Mouse (Mus musculus) embryonic facial prominence, embryonic 15.5 days (tissue): Measurements from ENCODE around the gene Ldlrad3. TPM values are rescaled to one million over a fixed set of nuclear protein-coding genes. Genes with fewer than 3 reads are reported as not detected.
A peak's percentile ranks its signal among the peaks of the same experiment; 100 is the strongest.

Source experiments
- ATAC-seq: fragments of 200-750 bp; cut with Nextera tagmentation; 2 replicates; pipeline ENCODE4 v1.8.0; 2017; ENCODE audit warnings: low read depth, moderate TSS enrichment; ENCODE audit not compliant: insufficient number of reproducible peaks, low FRiP score, low TSS enrichment
- H3K27ac ChIP-seq: fragments of 300-500 bp; sonication (generic); replicated peaks from 2 replicates; pipeline ENCODE4 v1.5.1; 2015; ENCODE audit warnings: mild to moderate bottlenecking, inconsistent platforms
- H3K27me3 ChIP-seq: fragments of 300-500 bp; sonication (generic); 2 replicates; pipeline ENCODE4 v1.6.1; 2015; ENCODE audit warnings: inconsistent platforms
- H3K36me3 ChIP-seq: fragments of 300-500 bp; sonication (generic); 2 replicates; pipeline ENCODE4 v1.6.1; 2015; ENCODE audit warnings: mild to moderate bottlenecking, inconsistent platforms
- H3K4me1 ChIP-seq: fragments of 300-500 bp; sonication (generic); 2 replicates; pipeline ENCODE4 v1.6.1; 2015; ENCODE audit warnings: inconsistent platforms
- H3K4me2 ChIP-seq: fragments of 300-500 bp; sonication (generic); replicated peaks from 2 replicates; pipeline ENCODE4 v1.6.1; 2015; ENCODE audit warnings: mild to moderate bottlenecking, inconsistent platforms
- H3K4me3 ChIP-seq: fragments of 300-500 bp; sonication (generic); replicated peaks from 2 replicates; pipeline ENCODE4 v1.5.1; 2015; ENCODE audit warnings: mild to moderate bottlenecking, inconsistent platforms
- H3K9ac ChIP-seq: fragments of 300-500 bp; sonication (generic); 2 replicates; pipeline ENCODE4 v1.6.1; 2015; ENCODE audit warnings: inconsistent platforms
- H3K9me3 ChIP-seq: fragments of 300-500 bp; sonication (generic); replicated peaks from 2 replicates; pipeline ENCODE4 v1.6.1; 2016; ENCODE audit warnings: inconsistent platforms
- WGBS: fragments of 180-500 bp; shearing (Covaris S2); methylation state at CpG from one replicate; pipeline ENCODE4 v1.1.7; 2015; 5-methylcytosine and 5-hydroxymethylcytosine counted together
- polyA plus RNA-seq: library from polyadenylated mRNA; unstranded; fragments of >200 nt; fragmentation: Nextera tagmentation; extraction: Ambion mirVana; gene quantifications from 2 replicates; pipeline ENCODE4 v1.2.1, GENCODE M21; 2015

Ldlrad3 gene
- polyA plus RNA-seq, 1 experiment from 2014 or later = 59.9 TPM

DNA sequence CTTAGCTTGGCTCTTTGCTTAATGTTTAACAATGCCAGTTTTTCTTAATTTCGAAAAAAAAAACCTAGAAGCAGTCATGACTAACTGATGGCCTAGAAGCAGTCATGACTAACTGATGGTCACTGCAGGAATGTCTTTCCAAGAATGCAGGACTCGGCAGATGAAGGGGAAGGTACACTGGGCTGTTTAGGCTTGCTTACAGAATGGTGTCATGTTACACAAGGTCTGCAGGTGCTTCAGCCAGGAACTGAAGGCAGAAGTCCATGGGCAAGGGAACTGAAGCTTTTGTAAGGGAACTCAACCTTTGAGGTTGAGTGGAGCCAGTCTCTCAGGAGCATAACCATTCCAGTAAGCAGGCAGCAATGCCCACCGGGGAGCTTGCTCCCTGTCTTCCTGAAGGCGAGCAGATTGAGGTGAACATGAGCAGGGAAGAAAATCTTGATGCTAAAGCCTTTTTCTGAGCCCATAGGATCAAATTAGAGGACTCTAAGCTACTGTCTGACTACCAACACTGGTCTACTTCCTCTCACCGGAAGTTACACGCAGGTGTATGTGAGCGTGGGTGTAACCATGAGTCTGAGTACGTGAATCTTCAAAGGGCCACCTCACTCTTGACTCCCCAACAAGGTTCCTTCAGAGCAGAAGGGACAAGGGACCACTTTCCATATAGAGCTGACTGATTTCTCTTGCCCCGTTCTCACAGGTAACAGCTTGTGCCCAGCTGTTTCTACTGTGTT is 193.4 kb downstream of the Ldlrad3 start:
- no peak overlapping the region for H3K4me3 ChIP-seq
- ATAC-seq = no peak
- no peak overlapping the region for H3K27ac ChIP-seq
- WGBS = 81% methylated on average over 9 of the region's 9 CpGs
- no peak overlapping the region for H3K4me2 ChIP-seq
- 0 out of 2 replicates have a peak, but pooled peaks cover 9% of the 10 kb centered on the region for H3K4me1 ChIP-seq
- H3K9ac ChIP-seq = no peak overlapping the region
- H3K36me3 ChIP-seq = no peaks in the 10 kb centered on the region
- no peaks in the 10 kb centered on the region for H3K9me3 ChIP-seq
- H3K27me3 ChIP-seq = no peaks in the 10 kb centered on the region

GRCm38 (mm10) chr2:101991726-101992125 is 194.5 kb downstream of the Ldlrad3 start:
- Histone ChIP-seq H3K36me3 (no peaks in the 10 kb centered on the region), H3K4me1 (peaks cover 8% of the 10 kb centered on the region; the same call in 1 of the 2 replicates), H3K9ac (no peak overlapping the region), H3K27ac (no peak overlapping the region), H3K9me3 (no peaks in the 10 kb centered on the region), H3K4me3 (no peak overlapping the region), H3K4me2 (no peak overlapping the region), H3K27me3 (no peaks in the 10 kb centered on the region)
- ATAC-seq = no peak
- WGBS = 77% methylated on average over 2 of the region's 2 CpGs

DNA sequence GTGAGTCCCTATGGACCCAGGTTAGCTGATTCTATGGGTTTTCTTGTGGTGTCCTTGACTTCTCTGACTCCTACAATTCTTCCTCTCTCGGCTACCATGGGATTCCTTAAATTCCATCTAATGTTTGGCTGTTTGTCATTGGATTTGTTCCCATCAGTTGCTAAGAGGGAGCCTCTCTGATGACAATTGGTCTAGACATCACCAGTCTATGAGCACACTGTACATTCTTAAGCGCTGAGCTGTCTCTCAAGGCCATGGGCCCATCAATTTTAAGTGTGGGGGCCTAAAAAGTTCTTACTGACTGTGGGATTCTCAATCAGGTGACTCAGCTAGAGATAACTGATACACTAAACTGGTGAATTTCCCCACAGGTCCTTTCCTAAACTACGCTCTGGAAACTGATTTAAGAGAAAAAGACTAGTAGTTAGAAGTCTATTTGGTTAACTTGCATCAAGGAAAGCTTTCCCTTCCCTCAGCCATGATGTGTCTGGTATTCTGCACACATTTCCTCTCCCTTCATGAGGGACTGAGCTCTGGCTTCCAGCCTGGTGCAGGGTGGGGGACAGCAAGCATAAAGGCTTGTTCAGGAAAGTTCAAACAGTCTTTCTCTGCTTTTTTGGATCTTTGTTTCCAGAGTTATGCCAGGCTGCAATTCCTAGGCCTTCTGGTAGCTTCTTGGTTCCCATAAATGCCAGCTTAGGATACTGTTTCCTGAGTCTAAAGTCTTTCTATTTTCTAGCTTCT is 199.7 kb downstream of the Ldlrad3 start:
- no peak overlapping the region for H3K27ac ChIP-seq
- peaks cover 43% of the 10 kb centered on the region for H3K4me1 ChIP-seq
- H3K4me2 ChIP-seq = no peak overlapping the region
- no peak overlapping the region for H3K9ac ChIP-seq
- no peak for ATAC-seq
- no peak overlapping the region for H3K4me3 ChIP-seq
- H3K36me3 ChIP-seq = no peaks in the 10 kb centered on the region
- H3K9me3 ChIP-seq = no peaks in the 10 kb centered on the region
- WGBS = 63% methylated on average over 3 of the region's 3 CpGs
- no peaks in the 10 kb centered on the region for H3K27me3 ChIP-seq

DNA sequence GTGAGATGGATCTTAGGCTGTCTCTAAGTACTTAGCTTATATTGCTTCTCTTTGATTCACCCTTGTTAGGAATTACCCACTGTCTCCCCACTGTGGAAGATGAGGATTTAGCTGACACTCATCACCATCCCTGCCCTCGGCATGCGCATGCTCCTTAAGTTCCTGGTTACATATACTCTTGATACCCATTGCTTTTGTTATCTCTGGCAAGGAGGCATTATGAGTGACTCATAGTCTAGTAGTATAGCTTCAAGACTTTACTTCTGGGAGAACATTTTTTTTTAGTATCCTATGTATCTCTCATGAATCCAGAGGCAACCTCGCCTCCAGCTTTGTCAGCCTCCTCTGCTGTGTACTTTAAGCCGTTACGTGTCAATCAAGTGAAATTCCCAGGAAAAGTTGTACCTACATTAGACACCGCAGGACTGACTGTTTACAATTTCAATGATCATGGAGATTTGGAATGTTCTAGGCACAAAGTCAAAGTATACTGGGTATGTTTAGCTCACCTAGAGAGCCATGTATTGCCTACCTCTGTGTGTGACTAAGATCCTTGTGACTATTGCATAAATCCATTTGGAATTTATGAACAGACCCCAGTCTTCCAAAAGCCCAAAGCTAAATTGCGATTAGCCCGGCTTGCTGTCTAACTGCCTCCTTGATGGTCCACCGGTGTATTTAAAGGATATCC is 202.2 kb downstream of the Ldlrad3 start:
- Histone ChIP-seq H3K27ac (peak overlapping the region; percentile 40; the same call in 1 of the 2 replicates), H3K4me3 (no peak overlapping the region)
- 70% methylated on average over 9 of the region's 9 CpGs for WGBS

GRCm38 (mm10) chr2:101983082-101983852 is 202.9 kb downstream of the Ldlrad3 start:
- H3K4me2 ChIP-seq = no peak overlapping the region
- H3K36me3 ChIP-seq = no peaks in the 10 kb centered on the region
- WGBS = 16% methylated on average over 15 of the region's 15 CpGs
- no peaks in the 10 kb centered on the region for H3K27me3 ChIP-seq
- H3K4me1 ChIP-seq = peaks cover 59% of the 10 kb centered on the region
- H3K9ac ChIP-seq = no peak overlapping the region
- ATAC-seq = peak; percentile 46; the same call in 1 of the 2 replicates
- no peak overlapping the region for H3K4me3 ChIP-seq
- no peaks in the 10 kb centered on the region for H3K9me3 ChIP-seq
- peak overlapping the region; percentile 40 for H3K27ac ChIP-seq

More for the DNA sequence above, 202.2 kb downstream of the Ldlrad3 start:
- no peaks in the 10 kb centered on the region for H3K36me3 ChIP-seq
- H3K9ac ChIP-seq = no peak overlapping the region
- no peak overlapping the region for H3K4me2 ChIP-seq
- peaks cover 51% of the 10 kb centered on the region for H3K4me1 ChIP-seq
- H3K27me3 ChIP-seq = no peaks in the 10 kb centered on the region
- no peaks in the 10 kb centered on the region for H3K9me3 ChIP-seq
- ATAC-seq = no peak

GRCm38 (mm10) chr2:101981964-101982498 is 204.2 kb downstream of the Ldlrad3 start:
- Histone ChIP-seq H3K27me3 (no peaks in the 10 kb centered on the region), H3K4me2 (no peak overlapping the region), H3K4me1 (peaks cover 58% of the 10 kb centered on the region), H3K9ac (no peak overlapping the region), H3K36me3 (no peaks in the 10 kb centered on the region), H3K4me3 (no peak overlapping the region), H3K9me3 (no peaks in the 10 kb centered on the region), H3K27ac (0 out of 2 replicates have a peak overlapping the region, but pooled peaks have one; percentile 40)
- no peak for ATAC-seq
- 81% methylated on average over 6 of the region's 6 CpGs for WGBS

DNA sequence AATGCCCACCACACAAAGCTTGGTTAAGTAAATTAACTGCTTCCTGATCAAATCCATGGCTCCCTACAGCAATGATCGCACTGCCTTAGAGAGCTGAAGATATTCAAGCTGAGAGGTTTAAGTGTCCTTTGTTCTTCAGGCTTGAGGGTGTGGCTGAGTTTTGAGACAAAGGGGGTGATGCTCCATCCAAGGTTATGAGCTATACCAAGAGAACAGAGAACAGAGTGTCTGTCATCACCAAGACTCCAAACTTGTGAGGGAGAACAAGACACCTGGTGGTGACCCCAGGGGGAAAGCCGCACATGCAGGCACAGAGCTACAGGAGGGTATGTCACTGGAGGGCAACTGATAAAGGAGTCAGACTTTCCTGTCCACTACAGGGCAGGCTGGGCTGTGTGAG is 205.0 kb downstream of the Ldlrad3 start:
- Histone ChIP-seq H3K27ac (no peak overlapping the region), H3K4me1 (peaks cover 52% of the 10 kb centered on the region), H3K4me2 (no peak overlapping the region), H3K9ac (no peak overlapping the region), H3K27me3 (no peaks in the 10 kb centered on the region), H3K9me3 (no peaks in the 10 kb centered on the region), H3K4me3 (no peak overlapping the region), H3K36me3 (no peaks in the 10 kb centered on the region)
- no peak for ATAC-seq
- WGBS = 80% methylated on average over 2 of the region's 2 CpGs

DNA sequence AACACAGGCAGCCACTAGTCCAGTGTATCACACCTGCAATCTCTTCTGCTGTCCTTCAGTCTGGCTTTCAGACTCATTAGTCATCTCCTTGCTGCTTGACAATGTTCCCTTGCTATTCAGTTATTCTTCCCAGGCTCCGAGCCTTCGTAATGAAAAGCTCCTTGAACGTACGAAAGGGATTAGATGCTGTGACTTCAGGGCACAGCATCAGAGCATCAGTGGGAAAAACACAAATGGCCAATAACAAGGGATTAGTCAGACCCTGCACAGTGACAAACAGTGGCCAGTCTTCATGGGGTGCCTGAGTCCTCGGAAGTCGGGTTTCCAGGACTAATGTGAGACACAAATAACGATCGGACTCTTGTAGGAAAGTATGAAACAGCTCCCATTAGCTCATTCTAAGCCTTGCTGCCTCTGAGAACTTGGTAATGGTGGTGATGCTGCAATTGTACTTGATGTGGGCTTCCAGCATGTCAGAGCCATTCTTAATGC is 205.7 kb downstream of the Ldlrad3 start:
- H3K36me3 ChIP-seq = no peaks in the 10 kb centered on the region
- H3K9ac ChIP-seq = no peak overlapping the region
- no peak overlapping the region for H3K4me3 ChIP-seq
- no peak overlapping the region for H3K4me2 ChIP-seq
- WGBS = 74% methylated on average over 8 of the region's 8 CpGs
- no peaks in the 10 kb centered on the region for H3K9me3 ChIP-seq
- H3K4me1 ChIP-seq = peaks cover 47% of the 10 kb centered on the region
- ATAC-seq = no peak
- H3K27ac ChIP-seq = no peak overlapping the region
- H3K27me3 ChIP-seq = no peaks in the 10 kb centered on the region

GRCm38 (mm10) chr2:101978534-101979525 is 207.4 kb downstream of the Ldlrad3 start:
- peak overlapping the region; percentile 6; the same call in 1 of the 2 replicates for H3K4me2 ChIP-seq
- 8% methylated on average over 21 of the region's 21 CpGs for WGBS
- H3K27ac ChIP-seq = peak overlapping the region; percentile 68
- no peaks in the 10 kb centered on the region for H3K9me3 ChIP-seq
- H3K9ac ChIP-seq = no peak overlapping the region
- no peaks in the 10 kb centered on the region for H3K27me3 ChIP-seq
- no peak; the same call in 1 of the 2 replicates for ATAC-seq
- H3K4me1 ChIP-seq = peaks cover 43% of the 10 kb centered on the region
- H3K4me3 ChIP-seq = no peak overlapping the region
- no peaks in the 10 kb centered on the region for H3K36me3 ChIP-seq
